Mouse (Mus musculus) megakaryocyte, embryonic 14.5 days (primary cell): ENCODE results near the gene Iqck.

Experiments used
- FLI1 ChIP-seq: IDR thresholded peaks from 2 replicates; pipeline ENCODE4 v1.6.1; 2012; ENCODE audit warnings: low read length, inconsistent platforms, mixed read lengths
- GATA1 ChIP-seq: IDR thresholded peaks from 3 replicates; pipeline ENCODE4 v1.6.1; 2012; ENCODE audit warnings: mixed read lengths, low read length, inconsistent platforms, borderline replicate concordance

DNA sequence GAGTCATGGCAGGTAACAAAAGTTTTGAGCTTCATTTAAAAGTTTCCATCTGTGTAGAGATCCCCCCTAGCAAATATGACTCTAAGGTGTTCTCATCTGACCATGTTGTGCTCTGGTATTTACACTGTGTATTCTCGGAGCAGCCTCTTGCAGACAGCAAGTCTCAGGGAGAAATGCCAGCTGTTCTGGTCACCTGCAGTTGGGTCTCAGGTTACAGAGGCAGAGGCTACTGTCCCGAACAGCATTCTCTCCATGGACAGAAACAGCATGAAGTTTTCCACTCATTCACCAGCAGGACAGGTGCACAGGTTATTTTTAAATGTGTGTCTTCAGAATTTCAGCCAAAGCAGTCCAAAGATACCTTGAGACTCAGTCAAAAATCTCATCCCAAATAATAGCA, 89.3 kb downstream of the Iqck start:
- TF ChIP-seq GATA1 (no peak), FLI1 (no peak)
